Mouse (Mus musculus): Measurements from ENCODE around the gene Ift52.
A peak's percentile ranks its signal among the peaks of the same experiment; 100 is the strongest.
"Not testable (repeated sequence)": the region's sequence is repeated elsewhere in the genome, so short reads cannot be mapped to it uniquely, and the experiment has no call there.

Ift52 gene

GRCm38 (mm10) chr2:163031289-163031688 is 14.1 kb downstream of the Ift52 start:
- DNase-seq (ENCODE audit: extremely low read depth, low read depth), result no peak

GRCm38 (mm10) chr2:163031757-163032156 is 14.6 kb downstream of the Ift52 start:
- no peak for DNase-seq (ENCODE audit: extremely low read depth, low read depth)

- no peak for DNase-seq (ENCODE audit: extremely low read depth, low read depth)
These were observed 15.5 kb downstream of the Ift52 start for GRCm38 (mm10) chr2:163032622-163033021.

GRCm38 (mm10) chr2:163039940-163040339 is 22.8 kb downstream of the Ift52 start:
- no peak for DNase-seq (ENCODE audit: extremely low read depth, low read depth)

- no peak for DNase-seq (ENCODE audit: extremely low read depth, low read depth)
These were observed 31.0 kb downstream of the Ift52 start for GRCm38 (mm10) chr2:163048125-163048524.

GRCm38 (mm10) chr2:163049116-163049515 is 32.0 kb downstream of the Ift52 start:
- no peak for DNase-seq (ENCODE audit: extremely low read depth, low read depth)

- DNase-seq (ENCODE audit: extremely low read depth, low read depth), result no peak
These were observed 34.5 kb downstream of the Ift52 start for GRCm38 (mm10) chr2:163051691-163052090.

- no peak for DNase-seq (ENCODE audit: extremely low read depth, low read depth)
These were observed 34.9 kb downstream of the Ift52 start for GRCm38 (mm10) chr2:163052101-163052500.

- DNase-seq (ENCODE audit: extremely low read depth, low read depth), result no peak
These were observed 35.7 kb downstream of the Ift52 start for GRCm38 (mm10) chr2:163052826-163053225.

GRCm38 (mm10) chr2:163054335-163054840 is 37.2 kb downstream of the Ift52 start, which contains the start of gene Mybl2:
Mybl2 (plus strand) TSS chr2:163054687.
- DNase-seq (ENCODE audit: extremely low read depth, low read depth), result peak; percentile 90

- peak; percentile 35 for DNase-seq (ENCODE audit: extremely low read depth, low read depth)
These were observed 37.8 kb downstream of the Ift52 start for GRCm38 (mm10) chr2:163054891-163055494.

GRCm38 (mm10) chr2:163055715-163056114 is 38.6 kb downstream of the Ift52 start:
- peak; percentile 33 for DNase-seq (ENCODE audit: extremely low read depth, low read depth)

- DNase-seq (ENCODE audit: extremely low read depth, low read depth), result no peak
These were observed 39.4 kb downstream of the Ift52 start for GRCm38 (mm10) chr2:163056584-163056983.

- not testable (repeated sequence) for DNase-seq (ENCODE audit: extremely low read depth, low read depth)
These were observed 41.8 kb downstream of the Ift52 start for GRCm38 (mm10) chr2:163058981-163059380.

- DNase-seq (ENCODE audit: extremely low read depth, low read depth), result no peak
These were observed 43.5 kb downstream of the Ift52 start for GRCm38 (mm10) chr2:163060630-163061029.

- DNase-seq (ENCODE audit: extremely low read depth, low read depth), result peak; percentile 39
These were observed 44.3 kb downstream of the Ift52 start for GRCm38 (mm10) chr2:163061203-163062118.

GRCm38 (mm10) chr2:163062119-163062508 is 45.0 kb downstream of the Ift52 start:
- DNase-seq (ENCODE audit: extremely low read depth, low read depth), result no peak

- DNase-seq (ENCODE audit: extremely low read depth, low read depth), result no peak
These were observed 49.2 kb downstream of the Ift52 start for GRCm38 (mm10) chr2:163066326-163066725.

GRCm38 (mm10) chr2:163067233-163067632 is 50.1 kb downstream of the Ift52 start:
- DNase-seq (ENCODE audit: extremely low read depth, low read depth), result no peak

- DNase-seq (ENCODE audit: extremely low read depth, low read depth), result no peak
These were observed 53.1 kb downstream of the Ift52 start for GRCm38 (mm10) chr2:163070213-163070612.

GRCm38 (mm10) chr2:163071590-163071989 is 54.4 kb downstream of the Ift52 start:
- no peak for DNase-seq (ENCODE audit: extremely low read depth, low read depth)

- DNase-seq (ENCODE audit: extremely low read depth, low read depth), result no peak
These were observed 56.0 kb downstream of the Ift52 start for GRCm38 (mm10) chr2:163073023-163073757.
